Mouse (Mus musculus): ENCODE results near the gene Gm6465.
"Not testable (repeated sequence)": the region's sequence is repeated elsewhere in the genome, so short reads cannot be mapped to it uniquely, and the experiment has no call there.

The Gm6465 gene

DNA sequence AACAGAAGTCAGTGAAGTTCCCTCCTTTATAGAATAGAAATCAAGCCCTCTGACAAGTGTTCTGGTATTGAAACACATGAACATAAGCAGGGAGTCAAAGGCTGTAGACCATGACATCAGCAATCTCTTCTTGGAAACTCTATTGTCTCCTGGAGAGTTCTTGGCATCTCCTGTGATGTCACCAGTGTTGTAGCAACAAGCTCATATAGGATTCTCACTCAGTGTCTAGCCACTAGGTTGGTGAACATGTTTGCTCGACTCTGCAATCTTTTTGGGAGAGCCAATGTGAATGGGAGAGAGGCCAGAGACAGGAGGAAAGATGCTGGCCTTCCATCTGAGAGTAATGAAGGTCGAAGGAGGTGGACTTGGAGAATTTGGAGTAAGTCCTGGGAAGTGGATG is at the start of gene Gm6465:
Gene Gm6465, plus strand, starts transcription at position 301 of the 400 bp plus-strand sequence.
- not testable (repeated sequence) for H3K4me1 ChIP-seq (replicated peaks; ENCODE audit: low read depth, low read length); H3K27me3 ChIP-seq (ENCODE audit: insufficient read depth, low read length); H3K9me3 ChIP-seq (ENCODE audit: low read length); H3K36me3 ChIP-seq (ENCODE audit: insufficient read depth, low read length); H3K4me3 ChIP-seq (replicated peaks; ENCODE audit: low read length)

DNA sequence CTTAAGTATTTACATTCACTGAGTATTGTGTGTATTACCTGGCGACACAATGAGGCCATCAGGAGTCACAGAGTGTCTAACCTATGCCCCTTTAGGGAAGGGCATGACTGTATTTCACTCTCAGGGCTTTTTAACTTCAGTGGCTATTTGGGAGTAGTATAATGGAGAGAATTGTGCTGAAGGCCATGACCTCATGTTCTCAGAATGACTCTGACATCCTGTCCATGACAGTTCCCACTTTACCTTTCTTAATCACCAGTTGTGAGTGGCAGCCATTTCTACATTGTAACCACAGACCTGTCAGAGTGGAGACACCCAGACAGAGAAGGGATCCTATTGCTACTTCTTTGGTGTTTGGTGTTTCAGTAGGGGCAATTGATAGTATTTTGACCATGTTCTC is 485 bp downstream of the Gm6465 start:
- H3K9me3 ChIP-seq (ENCODE audit: low read length); H3K27me3 ChIP-seq (ENCODE audit: insufficient read depth, low read length); H3K4me3 ChIP-seq (replicated peaks; ENCODE audit: low read length); H3K4me1 ChIP-seq (replicated peaks; ENCODE audit: low read depth, low read length); H3K36me3 ChIP-seq (ENCODE audit: insufficient read depth, low read length): not testable (repeated sequence)

DNA sequence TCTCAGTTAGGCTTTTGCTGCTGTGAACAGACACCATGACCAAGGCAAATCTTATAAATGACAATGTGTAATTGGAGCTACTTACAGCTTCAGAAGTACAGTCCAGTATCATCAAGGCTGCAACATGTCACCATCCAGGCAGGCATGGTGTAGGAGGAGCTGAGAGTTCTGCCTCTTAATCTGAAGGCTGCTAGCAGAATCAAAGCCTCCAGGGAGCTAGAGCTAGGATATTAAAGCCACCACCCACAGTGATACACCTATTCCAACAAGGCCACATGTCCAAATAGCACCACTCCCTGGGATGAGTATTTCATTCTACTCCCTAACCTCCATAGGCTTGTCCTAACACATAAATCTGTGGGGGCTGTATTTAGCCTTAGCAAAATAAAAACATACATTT is 12.6 kb downstream of the Gm6465 start:
- not testable (repeated sequence) for H3K36me3 ChIP-seq (ENCODE audit: insufficient read depth, low read length); H3K4me3 ChIP-seq (replicated peaks; ENCODE audit: low read length); H3K4me1 ChIP-seq (replicated peaks; ENCODE audit: low read depth, low read length); H3K9me3 ChIP-seq (ENCODE audit: low read length); H3K27me3 ChIP-seq (ENCODE audit: insufficient read depth, low read length)

Data from E14TG2a.4 (cell line).